Mouse (Mus musculus) kidney, embryonic 14.5 days (tissue): ENCODE results near the gene Ctsq. TPM values are rescaled to one million over a fixed set of nuclear protein-coding genes. Genes with fewer than 3 reads are reported as not detected.
"Not testable (repeated sequence)": the region's sequence is repeated elsewhere in the genome, so short reads cannot be mapped to it uniquely, and the experiment has no call there.

Experiments used
- ATAC-seq: fragments of 200-750 bp; cut with Nextera tagmentation; 2 replicates; pipeline ENCODE4 v1.8.0; 2017; ENCODE audit warnings: moderate number of reproducible peaks, mild to moderate bottlenecking, moderate TSS enrichment, moderate library complexity; ENCODE audit not compliant: low FRiP score, low TSS enrichment
- H3K27ac ChIP-seq: fragments of 300-500 bp; sonication (generic); 2 replicates; pipeline ENCODE4 v1.5.1; 2014; ENCODE audit warnings: low read depth, mild to moderate bottlenecking, low read length, moderate library complexity, mixed read lengths
- H3K27me3 ChIP-seq: fragments of 300-500 bp; sonication (generic); 2 replicates; pipeline ENCODE4 v1.6.1; 2014; ENCODE audit warnings: mild to moderate bottlenecking, low read length; ENCODE audit not compliant: control insufficient read depth, insufficient read depth
- H3K36me3 ChIP-seq: fragments of 300-500 bp; sonication (generic); 2 replicates; pipeline ENCODE4 v1.6.1; 2014; ENCODE audit warnings: low read length, mixed read lengths; ENCODE audit not compliant: control insufficient read depth, insufficient read depth
- H3K4me1 ChIP-seq: fragments of 300-500 bp; sonication (generic); 2 replicates; pipeline ENCODE4 v1.6.1; 2014; ENCODE audit warnings: low read length, mixed read lengths; ENCODE audit not compliant: control insufficient read depth, insufficient read depth
- H3K4me2 ChIP-seq: fragments of 300-500 bp; sonication (generic); replicated peaks from 2 replicates; pipeline ENCODE4 v1.6.1; 2014; ENCODE audit warnings: low read depth, mild to moderate bottlenecking, low read length
- H3K4me3 ChIP-seq: fragments of 300-500 bp; sonication (generic); 2 replicates; pipeline ENCODE4 v1.5.1; 2014; ENCODE audit warnings: mild to moderate bottlenecking, low read length
- H3K9ac ChIP-seq: fragments of 300-500 bp; sonication (generic); 2 replicates; pipeline ENCODE4 v1.6.1; 2014; ENCODE audit warnings: low read depth, mild to moderate bottlenecking, low read length, moderate library complexity
- H3K9me3 ChIP-seq: fragments of 300-500 bp; sonication (generic); 2 replicates; pipeline ENCODE4 v1.6.1; 2016; ENCODE audit warnings: low read length; ENCODE audit not compliant: control insufficient read depth
- WGBS: fragments of 180-500 bp; shearing (Covaris S2); extraction: QIAGEN DNeasy Blood & Tissue Kit; methylation state at CpG from one replicate; pipeline ENCODE4 v1.1.7; 2014; 5-methylcytosine and 5-hydroxymethylcytosine counted together
- polyA plus RNA-seq: library from polyadenylated mRNA; unstranded; fragments of >200 nt; fragmentation: Nextera tagmentation; extraction: Ambion mirVana; gene quantifications from 2 replicates; pipeline ENCODE4 v1.2.1, GENCODE M21; 2014

Gene Ctsq
- not detected in 2 replicates for polyA plus RNA-seq

DNA sequence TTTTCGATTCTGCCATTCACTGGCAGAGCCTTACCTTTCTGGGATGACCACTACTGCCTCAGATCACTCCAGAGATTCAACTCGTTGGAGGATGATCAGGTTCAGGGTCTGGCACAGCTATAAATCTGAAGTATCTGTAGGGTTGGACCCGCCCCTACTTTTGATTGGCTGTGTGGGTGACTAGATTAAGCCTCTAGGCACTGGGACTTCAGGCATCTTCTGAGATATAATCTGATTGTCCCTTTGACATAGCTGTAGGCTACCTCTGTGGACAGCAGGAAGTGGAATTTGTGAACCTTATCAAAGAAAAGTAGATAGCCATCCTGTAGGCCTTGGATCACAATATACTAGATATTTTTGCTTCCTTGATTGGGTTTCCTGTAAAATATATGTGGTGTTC lies at the start of gene Ctsq:
Ctsq (minus strand) TSS at position 101 of the 400 bp plus-strand sequence.
- Histone ChIP-seq H3K27me3 (no peaks in the 10 kb centered on the region), H3K4me2 (no peak within 1 kb of the TSS), H3K4me3 (no peak within 1 kb of the TSS), H3K9ac (no peak within 1 kb of the TSS), H3K9me3 (peaks cover 10% of the 10 kb centered on the region), H3K36me3 (no peaks in the 10 kb centered on the region), H3K27ac (no peak within 1 kb of the TSS), H3K4me1 (no peaks in the 10 kb centered on the region)
- 58% methylated on average over 3 of the region's 3 CpGs for WGBS
- no peak for ATAC-seq

DNA sequence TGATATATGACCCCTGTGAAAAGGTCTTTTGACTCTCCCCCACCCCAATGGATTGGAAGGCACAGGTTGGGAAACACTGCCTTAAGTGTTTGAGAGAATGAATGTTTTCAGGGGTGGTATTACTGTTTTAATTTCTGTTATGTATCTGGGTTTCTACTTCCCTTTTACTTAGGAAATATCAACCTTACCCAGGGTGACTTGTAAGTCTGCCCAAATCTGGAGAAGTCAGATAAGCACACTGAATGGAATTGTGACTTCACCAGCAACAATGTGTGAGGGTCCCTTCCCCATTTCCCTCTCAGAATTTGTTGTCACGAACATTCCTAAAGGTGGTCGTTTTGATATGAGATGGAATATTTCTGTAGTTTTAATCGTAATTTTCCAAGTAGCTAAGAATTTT lies 17.6 kb downstream of the Ctsq start:
- WGBS: 89% methylated on average over 3 of the region's 3 CpGs
- Histone ChIP-seq H3K9me3 (no peaks in the 10 kb centered on the region; the same call in 1 of the 2 replicates), H3K9ac (no peak overlapping the region), H3K4me2 (no peak overlapping the region), H3K27me3 (no peaks in the 10 kb centered on the region), H3K27ac (no peak overlapping the region), H3K4me1 (no peaks in the 10 kb centered on the region), H3K4me3 (no peak overlapping the region), H3K36me3 (no peaks in the 10 kb centered on the region)
- no peak for ATAC-seq

DNA sequence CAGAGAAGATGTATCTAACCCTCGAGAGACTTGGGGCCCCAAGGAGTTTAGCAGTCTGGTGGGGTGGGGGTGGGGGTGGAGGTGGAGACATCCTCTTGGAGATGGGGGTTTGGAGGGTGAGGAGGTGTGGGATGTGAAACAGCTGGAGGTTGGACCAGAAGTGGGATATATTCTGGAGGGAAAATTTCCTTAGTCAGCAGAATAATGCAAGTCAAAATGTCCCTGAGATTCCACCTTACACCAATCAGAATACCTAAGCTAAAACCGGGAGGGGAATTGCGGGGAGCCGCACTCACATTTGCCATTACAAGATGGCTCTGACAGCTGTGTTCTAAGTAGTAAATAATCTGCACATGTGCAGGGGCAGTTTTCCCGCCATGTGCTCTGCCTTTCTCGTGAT lies 18.6 kb downstream of the Ctsq start:
- no peak for ATAC-seq
- Histone ChIP-seq H3K4me1 (no peaks in the 10 kb centered on the region), H3K27ac (no peak overlapping the region), H3K27me3 (no peaks in the 10 kb centered on the region), H3K9me3 (no peaks in the 10 kb centered on the region; the same call in 1 of the 2 replicates), H3K4me3 (no peak overlapping the region), H3K36me3 (no peaks in the 10 kb centered on the region), H3K4me2 (no peak overlapping the region), H3K9ac (no peak overlapping the region)
- 84% methylated on average over 4 of the region's 6 CpGs for WGBS

DNA sequence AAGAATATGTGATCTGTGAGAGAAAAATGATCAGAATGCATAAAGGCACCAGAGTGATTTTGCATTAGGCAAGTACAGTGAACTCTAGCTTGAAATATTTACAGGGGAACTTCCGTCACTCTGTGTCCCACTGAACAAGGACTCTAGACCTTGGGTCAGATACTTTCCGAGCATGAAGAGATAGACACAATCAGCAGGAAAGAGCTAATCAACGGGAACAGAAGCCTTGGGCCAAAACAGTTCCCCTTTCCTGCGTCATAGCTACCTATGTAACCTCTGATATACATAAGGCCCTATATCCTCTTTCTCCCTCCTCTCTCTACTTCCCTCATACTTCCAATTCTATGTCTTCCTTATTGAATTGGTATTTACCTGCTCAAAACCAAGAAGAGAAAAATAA lies 30.3 kb downstream of the Ctsq start:
- Histone ChIP-seq H3K9ac (no peak overlapping the region), H3K9me3 (no peaks in the 10 kb centered on the region; the same call in 1 of the 2 replicates), H3K4me2 (no peak overlapping the region), H3K27ac (no peak overlapping the region), H3K4me1 (no peaks in the 10 kb centered on the region), H3K27me3 (no peaks in the 10 kb centered on the region), H3K4me3 (no peak overlapping the region), H3K36me3 (no peaks in the 10 kb centered on the region)
- 80% methylated on average over 4 of the region's 4 CpGs for WGBS
- ATAC-seq: no peak

DNA sequence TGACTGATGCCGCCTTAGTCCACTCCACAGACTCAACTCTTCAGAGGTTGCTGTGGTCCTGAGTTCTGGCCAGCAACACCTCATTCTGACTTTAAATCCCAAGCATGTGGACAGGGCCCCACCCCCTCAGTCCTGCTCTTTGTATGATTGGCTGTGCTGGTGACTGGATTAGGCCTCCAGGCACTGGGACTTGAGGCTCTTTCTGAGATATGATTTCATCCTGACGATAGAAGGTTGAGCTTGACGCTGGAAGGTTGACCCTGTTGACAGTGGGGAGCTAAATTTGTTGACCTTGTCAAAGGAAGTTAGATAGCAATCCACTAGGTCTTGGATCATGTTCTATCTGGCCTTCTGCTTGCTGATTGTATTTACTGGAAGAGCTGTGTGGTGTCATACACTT lies 34.6 kb downstream of the Ctsq start, which contains the start of gene Ctsj:
Ctsj (minus strand) TSS at position 101 of the 400 bp plus-strand sequence.
- H3K27ac ChIP-seq: no peak within 1 kb of the TSS
- H3K9ac ChIP-seq: no peak within 1 kb of the TSS
- no peak within 1 kb of the TSS for H3K4me2 ChIP-seq
- no peaks in the 10 kb centered on the region for H3K9me3 ChIP-seq
- no peaks in the 10 kb centered on the region for H3K27me3 ChIP-seq
- no peak within 1 kb of the TSS for H3K4me3 ChIP-seq
- no peaks in the 10 kb centered on the region for H3K36me3 ChIP-seq
- ATAC-seq: no peak
- H3K4me1 ChIP-seq: no peaks in the 10 kb centered on the region
- WGBS: 75% methylated on average over 3 of the region's 3 CpGs

DNA sequence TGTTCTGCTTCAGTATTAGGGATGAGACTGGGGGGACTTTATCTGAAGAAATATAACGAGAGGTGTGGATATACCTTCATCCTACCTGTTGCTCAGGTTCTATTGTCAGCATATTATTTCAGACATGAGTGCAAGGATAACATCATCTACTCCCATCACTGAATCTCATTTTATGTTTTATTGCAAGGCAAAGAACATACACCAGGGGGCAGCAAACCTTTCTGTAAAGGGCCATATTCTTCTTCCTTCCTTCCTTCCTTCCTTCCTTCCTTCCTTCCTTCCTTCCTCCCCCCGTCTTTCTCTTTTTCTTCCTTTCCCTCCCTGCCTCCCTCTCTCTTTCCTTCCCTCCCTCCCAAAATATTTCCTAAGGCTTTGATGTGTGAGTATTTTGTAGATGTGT lies 42.8 kb downstream of the Ctsq start:
- no peaks in the 10 kb centered on the region for H3K36me3 ChIP-seq
- WGBS: 61% methylated on average over 2 of the region's 2 CpGs
- H3K27me3 ChIP-seq: no peaks in the 10 kb centered on the region
- no peak overlapping the region for H3K27ac ChIP-seq
- H3K4me1 ChIP-seq: no peaks in the 10 kb centered on the region
- no peak overlapping the region for H3K9ac ChIP-seq
- 0 out of 2 replicates have a peak, but pooled peaks cover 4% of the 10 kb centered on the region for H3K9me3 ChIP-seq
- no peak for ATAC-seq
- no peak overlapping the region for H3K4me3 ChIP-seq
- H3K4me2 ChIP-seq: no peak overlapping the region

DNA sequence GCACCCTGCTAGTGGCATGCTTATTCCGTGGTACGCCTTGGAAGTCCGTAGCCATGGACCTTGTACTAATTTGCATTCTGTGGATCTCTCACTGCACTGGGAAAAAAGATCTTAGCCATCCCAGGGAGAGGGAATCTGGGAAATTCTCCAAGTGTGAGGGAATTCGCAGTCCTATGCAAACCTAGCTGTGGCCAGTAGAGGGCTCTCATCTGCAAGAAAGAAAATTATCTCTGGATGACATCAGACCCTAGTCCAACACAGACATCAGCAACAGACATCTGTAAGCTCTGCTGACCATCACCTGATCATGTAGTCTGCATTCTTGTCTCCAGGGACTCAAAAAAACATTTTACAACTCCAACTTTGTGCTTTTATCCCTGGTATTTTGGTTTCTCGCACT lies 53.5 kb downstream of the Ctsq start:
- not testable (repeated sequence) for H3K4me3 ChIP-seq, H3K9ac ChIP-seq, H3K4me2 ChIP-seq, H3K4me1 ChIP-seq, H3K27me3 ChIP-seq, H3K27ac ChIP-seq, H3K9me3 ChIP-seq, H3K36me3 ChIP-seq, ATAC-seq
- WGBS: 85% methylated on average over 5 of the region's 5 CpGs

Other genes with a start within 250 kb of the Ctsq start
- not detected in 2 replicates for gene Ctsll3, start 237.8 kb downstream of the Ctsq start, polyA plus RNA-seq
- 0.15 TPM in 1 of 2 replicates, not detected in the other for gene 4930486L24Rik, start 176.2 kb downstream of the Ctsq start, polyA plus RNA-seq
- gene Gm49392, start 143.7 kb downstream of the Ctsq start, polyA plus RNA-seq: 0.23 TPM in 1 of 2 replicates, not detected in the other
- gene Ctla2b, start 143.2 kb downstream of the Ctsq start, polyA plus RNA-seq: 4.4 and 5.2 TPM in 2 replicates
- not detected in 2 replicates for gene Tpbpb, start 135.8 kb downstream of the Ctsq start, polyA plus RNA-seq
- gene Gm49393, start 105.0 kb downstream of the Ctsq start, polyA plus RNA-seq: 0.56 TPM in 1 of 2 replicates, not detected in the other
- 2.2 and 2.7 TPM in 2 replicates for gene Gm49391, start 104.1 kb downstream of the Ctsq start, polyA plus RNA-seq
- 28.7 and 39.2 TPM in 2 replicates for gene Ctla2a, start 104.0 kb downstream of the Ctsq start, polyA plus RNA-seq
- not detected in 2 replicates for gene Tpbpa, start 98.6 kb downstream of the Ctsq start, polyA plus RNA-seq
- not detected in 2 replicates for gene Ctsj, start 34.7 kb downstream of the Ctsq start, polyA plus RNA-seq
- not detected in 2 replicates for gene Ctsr, start 123.6 kb upstream of the Ctsq start, polyA plus RNA-seq
- gene Cts6, start 162.8 kb upstream of the Ctsq start, polyA plus RNA-seq: not detected in 2 replicates
- not detected in 2 replicates for gene Cts8, start 214.7 kb upstream of the Ctsq start, polyA plus RNA-seq
- gene Gm49398, start 248.2 kb upstream of the Ctsq start, polyA plus RNA-seq: not detected in 2 replicates